Mouse (Mus musculus) small intestine, adult 2 months (tissue): Measurements from ENCODE around the gene Smpd1.

Source experiments
- CTCF ChIP-seq: fragments of 200-500 bp; IDR thresholded peaks from 2 replicates; pipeline ENCODE4 v1.5.1; 2012; ENCODE audit warnings: low read depth, mild to moderate bottlenecking, control low read depth, inconsistent platforms, low read length, moderate library complexity, mixed read lengths; ENCODE audit not compliant: insufficient replicate concordance, insufficient read length; ENCODE audit errors: extremely low read depth
- POLR2A ChIP-seq: fragments of 200-500 bp; IDR thresholded peaks from 2 replicates; pipeline ENCODE4 v1.6.1; 2012; ENCODE audit warnings: low read depth, mild to moderate bottlenecking, control low read depth, inconsistent platforms, low read length, moderate library complexity

- TF ChIP-seq CTCF (no peak), POLR2A (no peak)
Measured at GRCm38 (mm10) chr7:105534162-105534561, 20.0 kb upstream of the Smpd1 start.
